Mouse (Mus musculus) adrenal gland, adult 18-20 months (tissue): ENCODE measurements at regions not wholly inside any gene's neighbourhood (a gene's known extent, or its start where the extent isn't known, plus 50 kb on each side); places are given as distances from the start of the nearest gene placed in this dataset.

Experiments
- DNase-seq, 2 experiments: peaks; one replicate each; pipeline ENCODE4 v3.0.0; 2021 to 2022; ENCODE audit warnings: low spot score in 2 of 2

GRCm38 (mm10) chr3:60698189-60698588 is 225.6 kb downstream of the Mbnl1 start:
- DNase-seq = no peak

GRCm38 (mm10) chr3:60707139-60707538 is 234.5 kb downstream of the Mbnl1 start:
- no peak for DNase-seq

GRCm38 (mm10) chr3:60712896-60713295 is 240.3 kb downstream of the Mbnl1 start:
- DNase-seq = no peak

- DNase-seq = no peak
Measured at GRCm38 (mm10) chr3:60720322-60720721, 247.7 kb downstream of the Mbnl1 start.

GRCm38 (mm10) chr3:60731331-60731730 is 258.7 kb downstream of the Mbnl1 start:
- DNase-seq = no peak

GRCm38 (mm10) chr3:60740543-60741294 is 261.9 kb upstream of the P2ry1 start:
- DNase-seq = no peak

- no peak for DNase-seq
Measured at GRCm38 (mm10) chr3:60741379-60741778, 261.2 kb upstream of the P2ry1 start.

GRCm38 (mm10) chr3:60742232-60742631 is 260.4 kb upstream of the P2ry1 start:
- DNase-seq = no peak

GRCm38 (mm10) chr3:60745075-60745474 is 257.5 kb upstream of the P2ry1 start:
- DNase-seq = no peak

- no peak for DNase-seq
Measured at GRCm38 (mm10) chr3:60758568-60758967, 244.0 kb upstream of the P2ry1 start.

- DNase-seq = no peak
Measured at GRCm38 (mm10) chr3:60759046-60759445, 243.5 kb upstream of the P2ry1 start.

GRCm38 (mm10) chr3:60762874-60763273 is 239.7 kb upstream of the P2ry1 start:
- peak in 1 of 2 experiments; percentile 37 for DNase-seq

- DNase-seq = no peak
Measured at GRCm38 (mm10) chr3:60765079-60765478, 237.5 kb upstream of the P2ry1 start.

- no peak for DNase-seq
Measured at GRCm38 (mm10) chr3:60768996-60769395, 233.6 kb upstream of the P2ry1 start.

GRCm38 (mm10) chr3:60771866-60772265 is 230.7 kb upstream of the P2ry1 start:
- DNase-seq = no peak

GRCm38 (mm10) chr3:60773383-60773782 is 229.2 kb upstream of the P2ry1 start:
- DNase-seq = no peak

GRCm38 (mm10) chr3:60785137-60785875 is 217.3 kb upstream of the P2ry1 start:
- DNase-seq = no peak

- no peak for DNase-seq
Measured at GRCm38 (mm10) chr3:60787989-60788388, 214.6 kb upstream of the P2ry1 start.

- DNase-seq = no peak
Measured at GRCm38 (mm10) chr3:60789441-60789840, 213.2 kb upstream of the P2ry1 start.

GRCm38 (mm10) chr3:60792166-60792565 is 210.4 kb upstream of the P2ry1 start:
- DNase-seq = no peak

GRCm38 (mm10) chr3:60796207-60796606 is 206.4 kb upstream of the P2ry1 start:
- no peak for DNase-seq

- DNase-seq = no peak
Measured at GRCm38 (mm10) chr3:60797808-60798207, 204.8 kb upstream of the P2ry1 start.

GRCm38 (mm10) chr3:60798461-60798860 is 204.1 kb upstream of the P2ry1 start:
- no peak for DNase-seq
